Mouse (Mus musculus): ENCODE results near the gene Shkbp1. TPM values are rescaled to one million over a fixed set of nuclear protein-coding genes. Genes with fewer than 3 reads are reported as not detected.

The Shkbp1 gene
- polyA plus RNA-seq (2014; fragmentation: Illumina TruSeq; extraction: RNeasy Lipid Tissue Mini Kit (QIAGEN cat#74804); ENCODE audit: low read depth, low replicate concordance), result 2.5 TPM

GRCm38 (mm10) chr7:27355745-27356240, at the start of gene Shkbp1:
Shkbp1 (minus strand) TSS chr7:27356019.

GRCm38 (mm10) chr7:27356861-27357594, 1.2 kb upstream of the Shkbp1 start, which contains the start of gene Gm20479:
Gm20479 (minus strand) TSS chr7:27357419.

GRCm38 (mm10) chr7:27337175-27337853, 18.5 kb downstream of the Shkbp1 start, which contains the start of gene Ltbp4:
Ltbp4 (minus strand) TSS chr7:27337692.

Other genes with a start within 250 kb of the Shkbp1 start
- gene Cyp2f2, start 236.1 kb downstream of the Shkbp1 start, polyA plus RNA-seq (2014; fragmentation: Illumina TruSeq; extraction: RNeasy Lipid Tissue Mini Kit (QIAGEN cat#74804); ENCODE audit: low read depth, low replicate concordance), result 3.7 TPM
- gene Cyp2t4, start 202.3 kb downstream of the Shkbp1 start, polyA plus RNA-seq (2014; fragmentation: Illumina TruSeq; extraction: RNeasy Lipid Tissue Mini Kit (QIAGEN cat#74804); ENCODE audit: low read depth, low replicate concordance), result not detected
- gene Egln2, start 189.2 kb downstream of the Shkbp1 start, polyA plus RNA-seq (2014; fragmentation: Illumina TruSeq; extraction: RNeasy Lipid Tissue Mini Kit (QIAGEN cat#74804); ENCODE audit: low read depth, low replicate concordance), result 7.7 TPM
- gene Rab4b, start 177.1 kb downstream of the Shkbp1 start, polyA plus RNA-seq (2014; fragmentation: Illumina TruSeq; extraction: RNeasy Lipid Tissue Mini Kit (QIAGEN cat#74804); ENCODE audit: low read depth, low replicate concordance), result 5.2 TPM
- gene Gm21983, start 174.9 kb downstream of the Shkbp1 start, polyA plus RNA-seq (2014; fragmentation: Illumina TruSeq; extraction: RNeasy Lipid Tissue Mini Kit (QIAGEN cat#74804); ENCODE audit: low read depth, low replicate concordance), result not detected
- gene Mia, start 174.9 kb downstream of the Shkbp1 start, polyA plus RNA-seq (2014; fragmentation: Illumina TruSeq; extraction: RNeasy Lipid Tissue Mini Kit (QIAGEN cat#74804); ENCODE audit: low read depth, low replicate concordance), result not detected
- 7.2 TPM for gene BC024978, start 160.2 kb downstream of the Shkbp1 start, polyA plus RNA-seq (2014; fragmentation: Illumina TruSeq; extraction: RNeasy Lipid Tissue Mini Kit (QIAGEN cat#74804); ENCODE audit: low read depth, low replicate concordance)
- 4.7 TPM for gene Snrpa, start 159.7 kb downstream of the Shkbp1 start, polyA plus RNA-seq (2014; fragmentation: Illumina TruSeq; extraction: RNeasy Lipid Tissue Mini Kit (QIAGEN cat#74804); ENCODE audit: low read depth, low replicate concordance)
- gene Itpkc, start 127.4 kb downstream of the Shkbp1 start, polyA plus RNA-seq (2014; fragmentation: Illumina TruSeq; extraction: RNeasy Lipid Tissue Mini Kit (QIAGEN cat#74804); ENCODE audit: low read depth, low replicate concordance), result 2.8 TPM
- gene Coq8b, start 123.0 kb downstream of the Shkbp1 start, polyA plus RNA-seq (2014; fragmentation: Illumina TruSeq; extraction: RNeasy Lipid Tissue Mini Kit (QIAGEN cat#74804); ENCODE audit: low read depth, low replicate concordance), result 0.54 TPM
- 0.50 TPM for gene Numbl, start 97.6 kb downstream of the Shkbp1 start, polyA plus RNA-seq (2014; fragmentation: Illumina TruSeq; extraction: RNeasy Lipid Tissue Mini Kit (QIAGEN cat#74804); ENCODE audit: low read depth, low replicate concordance)
- gene Ltbp4, start 18.3 kb downstream of the Shkbp1 start, polyA plus RNA-seq (2014; fragmentation: Illumina TruSeq; extraction: RNeasy Lipid Tissue Mini Kit (QIAGEN cat#74804); ENCODE audit: low read depth, low replicate concordance), result 2.3 TPM
- gene Gm20479, start 1.4 kb upstream of the Shkbp1 start, polyA plus RNA-seq (2014; fragmentation: Illumina TruSeq; extraction: RNeasy Lipid Tissue Mini Kit (QIAGEN cat#74804); ENCODE audit: low read depth, low replicate concordance), result not detected
- not detected for gene Sptbn4, start 91.7 kb upstream of the Shkbp1 start, polyA plus RNA-seq (2014; fragmentation: Illumina TruSeq; extraction: RNeasy Lipid Tissue Mini Kit (QIAGEN cat#74804); ENCODE audit: low read depth, low replicate concordance)
- gene Blvrb, start 92.0 kb upstream of the Shkbp1 start, polyA plus RNA-seq (2014; fragmentation: Illumina TruSeq; extraction: RNeasy Lipid Tissue Mini Kit (QIAGEN cat#74804); ENCODE audit: low read depth, low replicate concordance), result 1.6 TPM
- gene Sertad3, start 117.7 kb upstream of the Shkbp1 start, polyA plus RNA-seq (2014; fragmentation: Illumina TruSeq; extraction: RNeasy Lipid Tissue Mini Kit (QIAGEN cat#74804); ENCODE audit: low read depth, low replicate concordance), result 2.6 TPM
- 1.1 TPM for gene Sertad1, start 130.9 kb upstream of the Shkbp1 start, polyA plus RNA-seq (2014; fragmentation: Illumina TruSeq; extraction: RNeasy Lipid Tissue Mini Kit (QIAGEN cat#74804); ENCODE audit: low read depth, low replicate concordance)
- 0.16 TPM for gene Prx, start 143.3 kb upstream of the Shkbp1 start, polyA plus RNA-seq (2014; fragmentation: Illumina TruSeq; extraction: RNeasy Lipid Tissue Mini Kit (QIAGEN cat#74804); ENCODE audit: low read depth, low replicate concordance)
- 0.38 TPM for gene Hipk4, start 167.2 kb upstream of the Shkbp1 start, polyA plus RNA-seq (2014; fragmentation: Illumina TruSeq; extraction: RNeasy Lipid Tissue Mini Kit (QIAGEN cat#74804); ENCODE audit: low read depth, low replicate concordance)
- gene Pld3, start 197.2 kb upstream of the Shkbp1 start, polyA plus RNA-seq (2014; fragmentation: Illumina TruSeq; extraction: RNeasy Lipid Tissue Mini Kit (QIAGEN cat#74804); ENCODE audit: low read depth, low replicate concordance), result not detected
- gene 2310022A10Rik, start 197.2 kb upstream of the Shkbp1 start, polyA plus RNA-seq (2014; fragmentation: Illumina TruSeq; extraction: RNeasy Lipid Tissue Mini Kit (QIAGEN cat#74804); ENCODE audit: low read depth, low replicate concordance), result 2.4 TPM
- 4.0 TPM for gene Akt2, start 235.5 kb upstream of the Shkbp1 start, polyA plus RNA-seq (2014; fragmentation: Illumina TruSeq; extraction: RNeasy Lipid Tissue Mini Kit (QIAGEN cat#74804); ENCODE audit: low read depth, low replicate concordance)

All from sigmoid colon, adult 10 weeks (tissue).